Mouse (Mus musculus): ENCODE results near the gene Ncoa3. TPM values are rescaled to one million over a fixed set of nuclear protein-coding genes. Genes with fewer than 3 reads are reported as not detected.
A peak's percentile ranks its signal among the peaks of the same experiment; 100 is the strongest.

Ncoa3 gene
- total RNA-seq, 2 experiments from 2014 or later = 34.9 to 37.9 TPM

DNA sequence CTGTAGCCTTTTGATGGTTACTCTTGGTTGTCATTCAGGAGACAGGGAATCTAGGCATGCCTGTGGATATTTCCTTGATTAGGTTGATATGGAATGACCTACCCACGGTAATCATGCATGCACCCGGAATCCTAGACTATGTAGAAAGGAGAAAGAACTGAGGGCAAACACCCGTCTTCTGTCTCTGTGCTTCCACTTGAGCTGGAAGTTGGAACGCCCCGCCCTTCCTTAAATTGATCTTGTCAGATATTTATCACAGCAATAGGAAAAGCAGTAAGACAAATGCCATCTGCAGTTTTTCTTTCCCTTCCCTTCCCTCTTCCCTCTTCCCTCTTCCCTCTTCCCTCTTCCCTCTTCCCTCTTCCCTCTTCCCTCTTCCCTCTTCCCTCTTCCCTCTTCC, 33.5 kb downstream of the Ncoa3 start:
- no peak for DNase-seq (ENCODE audit: low spot score in 2 of 2)
- intact Hi-C loops (cut with DNase I) = no loop called here

DNA sequence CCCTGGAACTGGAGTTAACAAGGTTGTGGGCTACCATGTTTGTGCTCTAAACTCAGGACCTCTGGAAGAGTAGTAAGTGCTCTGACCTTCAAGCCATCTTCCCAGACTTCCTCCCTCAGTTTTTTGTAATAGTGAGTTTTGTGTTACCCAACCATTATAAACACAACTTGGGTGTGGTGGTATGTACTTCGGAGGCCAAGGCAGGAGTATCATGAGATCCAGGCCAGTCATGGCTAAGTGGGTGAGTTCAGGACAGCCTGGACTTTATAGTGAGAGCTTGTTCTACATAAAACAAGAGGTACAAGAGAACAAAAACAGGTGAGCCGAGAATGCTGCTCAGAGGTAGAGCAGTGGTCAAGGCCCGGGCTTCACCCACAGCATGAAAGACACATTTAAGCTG, 35.4 kb downstream of the Ncoa3 start:
- intact Hi-C loops (cut with DNase I) = no loop called here

DNA sequence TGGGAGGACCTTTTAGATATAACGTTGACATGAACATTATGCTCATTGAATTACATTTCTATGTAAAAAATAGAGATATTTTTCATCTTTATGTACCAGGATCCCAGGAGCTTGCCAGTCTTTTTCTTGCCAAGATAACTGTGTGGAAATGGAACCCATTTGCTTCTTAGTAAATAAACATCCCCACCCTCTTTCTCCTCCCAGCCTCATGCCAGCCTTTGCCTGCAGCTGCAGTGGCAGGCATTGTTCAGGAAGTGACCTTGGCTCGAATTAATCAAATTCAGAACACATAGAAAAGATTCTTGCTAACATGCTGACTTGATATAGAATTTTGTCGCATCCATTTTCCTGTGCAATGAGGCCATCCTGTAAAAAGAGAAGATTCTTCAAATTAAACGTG, 36.8 kb downstream of the Ncoa3 start:
- intact Hi-C loops (cut with DNase I) = no loop called here
- no peak for DNase-seq (ENCODE audit: low spot score in 2 of 2)

More for the DNA sequence above, 35.4 kb downstream of the Ncoa3 start:
- DNase-seq (ENCODE audit: low spot score in 2 of 2) = no peak

DNA sequence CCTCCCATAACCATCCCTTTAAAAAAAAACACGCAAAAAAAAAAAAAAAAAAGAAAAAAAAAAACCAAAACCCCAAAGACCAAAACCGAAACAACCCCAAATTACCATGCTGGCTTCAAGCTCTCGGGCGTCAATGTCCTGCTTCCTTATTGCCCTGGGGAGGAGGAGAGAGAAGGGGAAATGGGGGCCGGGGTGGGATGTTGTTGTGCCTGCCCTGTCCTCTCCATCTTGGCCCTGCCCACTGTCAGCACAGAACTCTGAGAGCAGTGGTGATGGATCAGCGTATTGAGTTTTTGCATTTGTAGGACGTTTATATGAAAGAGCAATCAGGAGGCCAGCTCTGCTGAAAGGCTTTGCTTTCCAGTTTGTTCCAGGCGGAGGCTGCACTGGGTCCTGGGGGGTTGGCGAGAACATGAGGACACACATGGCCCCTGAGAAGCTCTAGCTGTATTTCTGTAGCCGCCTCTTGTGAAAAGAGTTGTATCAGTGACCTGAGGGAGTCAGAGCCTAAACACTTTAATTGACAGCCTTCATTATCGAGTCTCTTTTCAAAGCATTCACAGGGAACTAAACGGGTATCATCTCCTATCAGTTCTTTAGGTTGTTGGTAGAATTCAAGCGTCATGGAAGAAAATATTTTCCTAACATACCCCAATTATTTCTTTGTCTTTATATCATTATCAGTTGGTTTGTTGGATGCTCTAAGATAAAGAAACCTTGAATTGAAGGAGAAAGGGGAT, 38.0 kb downstream of the Ncoa3 start:
- DNase-seq (ENCODE audit: low spot score in 2 of 2) = no peak
- intact Hi-C loops (cut with DNase I) = loop anchor here (5.0 kb wide), 1 partner anchor 38 kb away; the partner anchor contains the start of gene Ncoa3

DNA sequence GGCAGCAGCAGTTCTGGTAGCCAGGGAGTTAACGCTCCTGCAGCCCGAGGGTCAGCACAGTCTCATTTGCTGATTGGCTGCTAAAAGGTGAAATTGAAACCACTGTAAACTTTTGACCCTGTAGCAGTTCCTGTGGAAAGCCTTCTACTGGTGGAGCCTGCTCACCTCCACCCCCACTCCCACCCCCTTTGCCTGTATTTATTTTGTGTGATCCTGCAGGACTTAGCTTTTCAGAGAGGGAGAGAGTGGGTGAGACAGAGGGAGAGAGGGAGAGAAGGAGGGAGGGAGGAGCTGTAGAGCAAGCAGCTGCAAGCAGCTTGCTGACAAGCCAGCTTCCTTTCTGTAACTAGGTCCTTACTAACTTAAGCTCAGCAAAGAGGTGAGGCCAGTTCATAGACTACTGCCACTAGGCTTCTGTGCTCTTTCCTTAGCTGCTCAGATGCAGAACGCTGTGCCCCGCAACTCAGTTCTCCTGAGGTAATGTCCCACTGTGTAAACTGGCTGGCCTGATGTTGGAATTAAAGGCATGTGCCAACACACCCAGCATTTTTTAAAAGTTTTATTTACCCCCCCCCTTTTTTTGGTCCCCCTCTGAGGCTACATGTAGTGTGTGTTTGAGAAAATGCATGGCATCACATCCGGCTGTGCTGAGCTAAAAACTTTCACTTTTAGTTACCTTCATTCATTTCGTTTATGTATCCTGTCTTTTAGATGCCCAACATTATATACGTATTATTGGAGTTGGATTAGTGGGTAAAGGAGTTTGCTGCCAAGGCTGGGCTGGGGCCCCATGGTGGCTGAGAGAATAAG, 38.9 kb downstream of the Ncoa3 start:
- intact Hi-C loops (cut with DNase I) = loop anchor here (5.0 kb wide), 1 partner anchor 39 kb away; the partner anchor contains the start of gene Ncoa3
- peak in 1 of 2 experiments; percentile 77 for DNase-seq (ENCODE audit: low spot score in 2 of 2)

DNA sequence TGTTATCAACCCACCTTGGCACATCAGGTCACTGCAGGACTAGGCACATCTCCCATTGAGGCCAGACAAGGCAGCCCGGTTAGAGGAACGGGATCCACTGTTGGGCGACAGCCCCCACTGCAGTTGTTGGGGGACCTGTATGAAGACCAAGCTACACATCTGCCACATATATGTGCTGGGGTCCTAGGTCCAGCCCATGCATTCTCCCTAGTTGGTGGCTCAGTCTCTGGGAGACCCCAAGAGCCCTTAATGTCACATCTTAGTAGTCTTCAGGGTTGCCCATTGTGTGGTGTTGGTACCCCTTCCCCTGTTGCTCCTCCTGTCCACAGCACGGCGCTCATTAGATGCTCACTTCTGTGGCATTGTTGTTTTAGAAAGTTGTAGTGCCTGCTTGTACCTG, 40.2 kb downstream of the Ncoa3 start:
- DNase-seq (ENCODE audit: low spot score in 2 of 2) = no peak
- intact Hi-C loops (cut with DNase I) = loop anchor here (5.0 kb wide), 1 partner anchor 40 kb away; the partner anchor contains the start of gene Ncoa3

DNA sequence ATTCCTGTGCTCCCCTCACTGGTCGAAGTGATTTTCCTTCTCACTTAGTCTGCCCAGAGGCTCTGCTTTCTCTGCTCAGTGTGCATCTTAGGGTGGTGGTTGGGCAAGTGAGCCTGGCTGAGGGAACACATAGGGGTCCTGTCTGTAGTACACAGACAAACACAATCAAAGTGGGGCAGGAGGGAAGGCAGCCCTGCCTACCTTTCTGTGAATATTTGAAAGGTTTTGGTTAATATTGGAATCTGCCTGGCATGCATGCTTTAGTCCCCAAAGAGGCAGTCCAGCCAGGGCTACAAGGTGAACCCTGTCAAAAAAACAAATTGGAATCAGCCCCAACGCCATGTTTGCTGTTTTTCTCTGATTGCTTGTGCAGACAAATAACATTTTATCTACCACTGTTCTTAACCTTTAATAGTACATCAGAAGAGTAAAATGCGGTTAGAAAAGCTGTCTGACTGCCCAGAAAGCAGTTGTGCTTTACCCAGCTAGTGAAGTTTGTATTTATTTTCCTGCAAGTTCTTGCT, 42.6 kb downstream of the Ncoa3 start:
- intact Hi-C loops (cut with DNase I) = loop anchor here (5.0 kb wide), 1 partner anchor 43 kb away; the partner anchor contains the start of gene Ncoa3

DNA sequence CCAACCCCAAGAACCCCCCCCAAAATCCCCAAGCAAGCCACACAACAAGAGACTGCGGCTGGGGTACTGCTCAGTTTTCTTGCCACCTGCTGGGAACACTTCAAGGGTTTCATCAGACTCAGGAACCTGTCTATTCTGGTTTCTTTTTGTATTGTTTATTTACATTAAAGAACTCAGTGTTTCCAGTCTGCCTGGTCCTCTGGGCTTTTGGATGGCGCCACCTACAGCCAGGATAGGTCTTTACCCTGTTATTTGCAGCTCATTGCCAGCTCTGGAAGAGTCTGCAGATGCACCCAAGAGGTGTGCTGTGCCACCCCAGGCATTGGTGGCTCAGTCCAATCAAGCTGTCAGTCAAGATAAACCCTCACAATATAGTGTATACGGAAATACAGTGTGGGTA, 43.3 kb downstream of the Ncoa3 start:
- intact Hi-C loops (cut with DNase I) = no loop called here
- peak in 1 of 2 experiments; percentile 54 for DNase-seq (ENCODE audit: low spot score in 2 of 2)

More for the DNA sequence above, 42.6 kb downstream of the Ncoa3 start:
- no peak for DNase-seq (ENCODE audit: low spot score in 2 of 2)

GRCm38 (mm10) chr2:166039681-166040080, 47.2 kb downstream of the Ncoa3 start:
- intact Hi-C loops (cut with DNase I) = no loop called here
- no peak for DNase-seq (ENCODE audit: low spot score in 2 of 2)

GRCm38 (mm10) chr2:166042542-166042941, 50.1 kb downstream of the Ncoa3 start:
- DNase-seq (ENCODE audit: low spot score in 2 of 2) = no peak
- intact Hi-C loops (cut with DNase I) = no loop called here

- intact Hi-C loops (cut with DNase I) = loop anchor here (5.0 kb wide), 2 partner anchors 43 to 268 kb away; no protein-coding TSS in a partner anchor
Observed at GRCm38 (mm10) chr2:166045006-166045405, 52.6 kb downstream of the Ncoa3 start.

GRCm38 (mm10) chr2:166045549-166046501, 53.4 kb downstream of the Ncoa3 start:
- DNase-seq (ENCODE audit: low spot score in 2 of 2) = peak in 1 of 2 experiments; percentile 54
- intact Hi-C loops (cut with DNase I) = loop anchor here (2.0 to 5.0 kb wide), 4 partner anchors 44 to 269 kb away; no protein-coding TSS in a partner anchor

More at GRCm38 (mm10) chr2:166045006-166045405, 52.6 kb downstream of the Ncoa3 start:
- no peak for DNase-seq (ENCODE audit: low spot score in 2 of 2)

DNA sequence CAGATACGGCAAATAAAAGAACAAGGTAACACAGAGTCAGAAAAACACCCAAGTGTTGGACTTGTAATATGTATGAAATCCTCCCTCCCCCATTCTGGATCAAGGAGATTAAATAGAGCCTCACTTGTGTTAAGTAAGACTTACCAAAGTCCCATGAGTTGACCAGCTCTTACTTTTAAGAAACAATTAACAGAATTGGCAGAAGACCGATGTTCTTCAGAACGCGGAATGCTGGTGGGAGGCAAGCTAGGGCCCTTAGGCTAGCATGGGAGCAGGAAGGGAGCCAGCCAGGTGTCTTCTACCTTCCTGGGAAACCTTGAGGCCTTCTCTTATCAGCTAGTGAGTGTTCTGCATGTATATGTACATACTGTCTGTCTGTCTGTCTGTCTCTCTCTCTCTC, 55.5 kb downstream of the Ncoa3 start:
- DNase-seq (ENCODE audit: low spot score in 2 of 2) = no peak
- intact Hi-C loops (cut with DNase I) = loop anchor here (2.0 to 5.0 kb wide), 4 partner anchors 46 to 271 kb away; no protein-coding TSS in a partner anchor

GRCm38 (mm10) chr2:166048852-166049251, 56.4 kb downstream of the Ncoa3 start:
- intact Hi-C loops (cut with DNase I) = loop anchor here (5.0 kb wide), 2 partner anchors 47 to 272 kb away; no protein-coding TSS in a partner anchor
- DNase-seq (ENCODE audit: low spot score in 2 of 2) = no peak

- no peak for DNase-seq (ENCODE audit: low spot score in 2 of 2)
- intact Hi-C loops (cut with DNase I) = loop anchor here (5.0 kb wide), 1 partner anchor 524 kb away; no protein-coding TSS in a partner anchor
Observed at GRCm38 (mm10) chr2:166051421-166051820, 59.0 kb downstream of the Ncoa3 start.

DNA sequence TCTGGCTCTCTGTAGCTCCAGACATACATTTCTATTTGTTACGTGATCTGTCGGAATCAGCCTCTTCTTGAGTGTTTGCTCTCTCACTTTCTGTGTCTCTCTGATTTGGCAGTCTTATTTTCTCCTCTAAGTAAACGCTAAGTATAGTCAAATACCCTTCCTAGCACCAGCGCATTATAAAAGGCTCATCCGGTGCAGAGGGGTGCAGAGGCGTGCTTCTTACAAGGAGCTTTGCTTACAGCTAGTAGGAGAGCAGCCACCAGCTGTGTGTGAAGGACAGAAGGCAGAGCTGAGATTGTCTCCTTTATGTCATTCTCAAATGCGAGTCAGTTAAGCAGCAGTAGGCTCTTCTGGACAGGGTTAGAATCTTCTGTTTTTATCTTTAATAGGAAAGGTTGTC, 59.5 kb downstream of the Ncoa3 start:
- DNase-seq (ENCODE audit: low spot score in 2 of 2) = peak in 1 of 2 experiments; percentile 83
- intact Hi-C loops (cut with DNase I) = loop anchor here (5.0 kb wide), 1 partner anchor 525 kb away; no protein-coding TSS in a partner anchor

- DNase-seq (ENCODE audit: low spot score in 2 of 2) = peak in 1 of 2 experiments; percentile 41
- intact Hi-C loops (cut with DNase I) = loop anchor here (5.0 kb wide), 1 partner anchor 527 kb away; no protein-coding TSS in a partner anchor
Observed at GRCm38 (mm10) chr2:166054002-166054539, 61.6 kb downstream of the Ncoa3 start.

- intact Hi-C loops (cut with DNase I) = no loop called here
- peak; percentile 55 to 95 for DNase-seq (ENCODE audit: low spot score in 2 of 2)
Observed at GRCm38 (mm10) chr2:166059684-166060423, 67.4 kb downstream of the Ncoa3 start.

Measured in left cerebral cortex, postnatal 25 days (tissue).